Mouse (Mus musculus): Measurements from ENCODE around the gene Dnajc17. TPM values are rescaled to one million over a fixed set of nuclear protein-coding genes. Genes with fewer than 3 reads are reported as not detected.

Dnajc17 gene
- total and polyA plus RNA-seq, 3 experiments = 14.7 to 15.8 TPM; not detected in 1

DNA sequence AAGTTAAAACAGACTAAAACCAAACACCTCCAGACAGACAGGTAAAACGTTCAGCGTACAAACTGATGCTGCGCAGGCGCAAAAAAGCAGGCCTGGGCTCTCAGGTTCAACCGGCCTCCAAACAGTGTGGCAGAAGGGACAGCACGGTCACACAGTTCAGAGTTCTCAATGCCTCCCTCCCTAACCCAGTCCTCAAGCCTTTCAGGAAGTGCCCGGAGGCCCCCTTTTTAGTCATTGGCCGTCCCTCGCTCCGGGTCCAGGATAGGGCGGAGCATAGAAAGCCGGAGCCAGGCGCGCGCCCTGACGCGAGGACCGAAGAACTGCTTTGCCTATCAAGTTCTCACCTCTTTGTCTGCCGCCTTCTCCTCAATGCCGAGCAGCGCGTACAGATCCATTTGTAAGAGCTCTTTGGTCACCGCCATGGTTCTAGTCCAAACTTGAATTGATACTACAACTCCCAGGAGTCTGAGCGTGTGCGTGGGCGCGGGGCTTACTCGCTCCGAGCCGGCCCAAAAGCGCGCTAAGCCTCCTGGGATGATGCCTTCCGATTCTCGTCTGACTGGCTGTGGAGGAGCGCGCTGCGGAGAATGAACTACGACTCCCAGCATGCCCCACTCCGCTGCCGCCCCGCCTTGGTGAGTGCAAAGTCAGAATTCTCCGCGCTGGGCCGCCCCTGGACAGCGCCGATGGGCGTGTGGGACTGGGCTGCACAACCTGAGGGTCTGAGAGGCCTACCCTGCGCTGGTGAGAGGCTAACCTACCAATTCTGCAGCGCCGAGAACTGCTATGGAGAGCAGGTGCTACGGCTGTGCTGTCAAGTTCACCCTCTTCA is at the start of gene Dnajc17, which contains the start of gene Zfyve19 (continued):
- TF ChIP-seq ETS1 (IDR thresholded peaks at IDR 0.05; ENCODE audit: low read depth, low read length) = 0 out of 2 replicates have a peak, but pooled peaks have one; percentile 25
- TF ChIP-seq CTCF (IDR thresholded peaks at IDR 0.05 in 2 of 3, conservative IDR thresholded peaks at IDR 0.05 in 1 of 3; ENCODE audit: control insufficient read depth in 1 of 3, insufficient read depth in 1 of 3, low read depth in 2 of 3, low read length in 3 of 3, poor library complexity in 1 of 3, severe bottlenecking in 1 of 3) = no peak
- TF ChIP-seq TBP (IDR thresholded peaks at IDR 0.05; ENCODE audit: low read depth, low read length) = peak; percentile 47; the same call in 1 of the 2 replicates
- TF ChIP-seq ELF1 (IDR thresholded peaks at IDR 0.05; ENCODE audit: low read depth, low read length) = peak; percentile 85

GRCm38 (mm10) chr2:119254976-119255375 is 46.4 kb upstream of the Dnajc17 start:
- H3K27me3 ChIP-seq (ENCODE audit: control insufficient read depth in 1 of 2, insufficient read depth in 2 of 2, low read length in 2 of 2) = peaks cover 3% of the 10 kb centered on the region in 2 experiments; a peak in 3 of 4 replicates
- H3K4me3 ChIP-seq (ENCODE audit: control insufficient read depth in 1 of 2, insufficient read depth in 1 of 2, low read depth in 2 of 2, low read length in 2 of 2) = no peak overlapping the region
- no peak for DNase-seq (ENCODE audit: low read depth, low spot score)
- H3K9ac ChIP-seq (ENCODE audit: control insufficient read depth, low read depth, low read length, poor library complexity, severe bottlenecking) = no peak overlapping the region
- H3K79me2 ChIP-seq (ENCODE audit: control insufficient read depth, insufficient read depth, low read length, poor library complexity) = no peaks in the 10 kb centered on the region
- H3K9me3 ChIP-seq (replicated peaks; ENCODE audit: insufficient read depth, low read length) = no peaks in the 10 kb centered on the region
- peaks cover 0 to 4% of the 10 kb centered on the region in 2 experiments; a peak in 2 of 4 replicates for H3K36me3 ChIP-seq (ENCODE audit: control insufficient read depth in 1 of 2, insufficient read depth in 2 of 2, low read length in 2 of 2)
- H3K4me1 ChIP-seq (ENCODE audit: control insufficient read depth in 1 of 2, insufficient read depth in 2 of 2, low read length in 2 of 2) = peaks cover 0 to 9% of the 10 kb centered on the region in 2 experiments; a peak in 2 of 4 replicates
- TF ChIP-seq EP300 (IDR thresholded peaks at IDR 0.05; ENCODE audit: low read depth in 1 of 2, low read length in 2 of 2) (no peak), TAL1 (IDR thresholded peaks at IDR 0.05; ENCODE audit: low read length) (no peak), ETS1 (IDR thresholded peaks at IDR 0.05; ENCODE audit: low read depth, low read length) (no peak), MEF2A (IDR thresholded peaks at IDR 0.05; ENCODE audit: extremely low read depth, insufficient replicate concordance, low read depth, low read length, poor library complexity, severe bottlenecking) (no peak), SMC3 (IDR thresholded peaks at IDR 0.05; ENCODE audit: low read depth, low read length) (no peak), JUND (IDR thresholded peaks at IDR 0.05; ENCODE audit: low read depth, low read length) (no peak), ZNF384 (IDR thresholded peaks at IDR 0.05; ENCODE audit: low read depth, low read length) (no peak), MAFK (IDR thresholded peaks at IDR 0.05; ENCODE audit: borderline replicate concordance, low read depth, low read length) (no peak), RCOR1 (IDR thresholded peaks at IDR 0.05; ENCODE audit: low read depth, low read length) (no peak), KAT2A (conservative IDR thresholded peaks at IDR 0.05; ENCODE audit: low read depth, low read length) (no peak), MYB (IDR thresholded peaks at IDR 0.05; ENCODE audit: low read depth, low read length) (no peak), CHD2 (IDR thresholded peaks at IDR 0.05; ENCODE audit: low read length) (no peak), NELFE (IDR thresholded peaks at IDR 0.05; ENCODE audit: low read depth, low read length) (no peak), POLR2AphosphoS2 (IDR thresholded peaks at IDR 0.05; ENCODE audit: low read length) (no peak), MXI1 (IDR thresholded peaks at IDR 0.05; ENCODE audit: low read depth, low read length) (no peak), NRF1 (IDR thresholded peaks at IDR 0.05; ENCODE audit: insufficient read depth, low read depth, low read length, poor library complexity, severe bottlenecking) (no peak), SIN3A (IDR thresholded peaks at IDR 0.05; ENCODE audit: low read length) (no peak)
- H3K27ac ChIP-seq (ENCODE audit: control insufficient read depth, low read depth, low read length) = no peak overlapping the region

Data from MEL (cell line).